Mouse (Mus musculus) heart, embryonic 15.5 days (tissue): ENCODE results near the gene Hectd3. TPM values are rescaled to one million over a fixed set of nuclear protein-coding genes. Genes with fewer than 3 reads are reported as not detected.

ENCODE experiments used
- ATAC-seq: fragments of 200-750 bp; cut with Nextera tagmentation; replicated peaks from 2 replicates; pipeline ENCODE4 v1.8.0; 2017; ENCODE audit warnings: low read depth, moderate TSS enrichment; ENCODE audit not compliant: insufficient number of reproducible peaks, insufficient read depth, low FRiP score
- H3K27ac ChIP-seq: fragments of 300-500 bp; sonication (generic); 2 replicates; pipeline ENCODE4 v1.5.1; 2015; ENCODE audit warnings: mild to moderate bottlenecking, inconsistent platforms
- H3K27me3 ChIP-seq: fragments of 300-500 bp; sonication (generic); 2 replicates; pipeline ENCODE4 v1.6.1; 2015; ENCODE audit warnings: inconsistent platforms
- H3K36me3 ChIP-seq: fragments of 300-500 bp; sonication (generic); 2 replicates; pipeline ENCODE4 v1.6.1; 2015; ENCODE audit warnings: mild to moderate bottlenecking, inconsistent platforms
- H3K4me1 ChIP-seq: fragments of 300-500 bp; sonication (generic); replicated peaks from 2 replicates; pipeline ENCODE4 v1.6.1; 2015; ENCODE audit warnings: inconsistent platforms
- H3K4me2 ChIP-seq: fragments of 300-500 bp; sonication (generic); 2 replicates; pipeline ENCODE4 v1.6.1; 2015; ENCODE audit warnings: inconsistent platforms, mild to moderate bottlenecking, moderate library complexity
- H3K4me3 ChIP-seq: fragments of 300-500 bp; sonication (generic); 2 replicates; pipeline ENCODE4 v1.5.1; 2015; ENCODE audit warnings: mild to moderate bottlenecking, inconsistent platforms
- H3K9ac ChIP-seq: fragments of 300-500 bp; sonication (generic); 2 replicates; pipeline ENCODE4 v1.6.1; 2015; ENCODE audit warnings: mild to moderate bottlenecking, inconsistent platforms
- H3K9me3 ChIP-seq: fragments of 300-500 bp; sonication (generic); replicated peaks from 2 replicates; pipeline ENCODE4 v1.6.1; 2016; ENCODE audit warnings: inconsistent platforms
- WGBS: fragments of 180-500 bp; shearing (Covaris S2); methylation state at CpG from one replicate; pipeline ENCODE4 v1.1.7; 2015; ENCODE audit warnings: mixed read lengths; 5-methylcytosine and 5-hydroxymethylcytosine counted together
- polyA plus RNA-seq: library from polyadenylated mRNA; unstranded; fragments of >200 nt; fragmentation: Nextera tagmentation; extraction: Ambion mirVana; gene quantifications from 2 replicates; pipeline ENCODE4 v1.2.1, GENCODE M21; 2015

The Hectd3 gene
- polyA plus RNA-seq, 1 experiment from 2014 or later = 5.5 TPM

GRCm38 (mm10) chr4:117018327-117018726 is 23.2 kb downstream of the Hectd3 start:
- Histone ChIP-seq H3K36me3 (peaks cover 11% of the 10 kb centered on the region; the same call in 1 of the 2 replicates), H3K27me3 (no peaks in the 10 kb centered on the region), H3K27ac (no peak overlapping the region), H3K4me1 (peaks cover 9% of the 10 kb centered on the region), H3K9me3 (no peaks in the 10 kb centered on the region), H3K4me3 (no peak overlapping the region), H3K4me2 (no peak overlapping the region), H3K9ac (no peak overlapping the region)
- no peak for ATAC-seq
- 82% methylated on average over 7 of the region's 7 CpGs for WGBS

- Histone ChIP-seq H3K4me3 (peak within 1 kb of the TSS; percentile 84), H3K27me3 (no peaks in the 10 kb centered on the region), H3K27ac (no peak within 1 kb of the TSS), H3K4me1 (peaks cover 9% of the 10 kb centered on the region), H3K36me3 (peaks cover 17% of the 10 kb centered on the region; the same call in 1 of the 2 replicates), H3K9ac (peak within 1 kb of the TSS; percentile 84), H3K4me2 (peak within 1 kb of the TSS; percentile 72), H3K9me3 (no peaks in the 10 kb centered on the region)
- WGBS = under 1% methylated on average over 61 of the region's 61 CpGs
- ATAC-seq = peak; percentile 95
Measured at GRCm38 (mm10) chr4:117019206-117020134, 24.4 kb downstream of the Hectd3 start, which contains the start of gene Eif2b3. Eif2b3 (plus strand) TSS chr4:117019402.

GRCm38 (mm10) chr4:117023469-117023868 is 28.4 kb downstream of the Hectd3 start:
- 96% methylated on average over 4 of the region's 4 CpGs for WGBS
- peaks cover 29% of the 10 kb centered on the region; the same call in 1 of the 2 replicates for H3K36me3 ChIP-seq
- no peak for ATAC-seq
- no peak overlapping the region for H3K4me3 ChIP-seq
- H3K9me3 ChIP-seq = no peaks in the 10 kb centered on the region
- H3K9ac ChIP-seq = no peak overlapping the region
- no peaks in the 10 kb centered on the region for H3K27me3 ChIP-seq
- H3K27ac ChIP-seq = no peak overlapping the region
- peaks cover 9% of the 10 kb centered on the region for H3K4me1 ChIP-seq
- H3K4me2 ChIP-seq = no peak overlapping the region

- peaks cover 23% of the 10 kb centered on the region; the same call in 1 of the 2 replicates for H3K36me3 ChIP-seq
- no peaks in the 10 kb centered on the region for H3K4me1 ChIP-seq
- no peak for ATAC-seq
- no peak overlapping the region for H3K9ac ChIP-seq
- no peaks in the 10 kb centered on the region for H3K9me3 ChIP-seq
- WGBS = 87% methylated on average over 1 of the region's 1 CpGs
- H3K27me3 ChIP-seq = no peaks in the 10 kb centered on the region
- H3K4me2 ChIP-seq = no peak overlapping the region
- no peak overlapping the region for H3K4me3 ChIP-seq
- no peak overlapping the region for H3K27ac ChIP-seq
Measured at GRCm38 (mm10) chr4:117031105-117031504, 36.0 kb downstream of the Hectd3 start.

- Histone ChIP-seq H3K4me1 (peaks cover 12% of the 10 kb centered on the region), H3K4me2 (no peak overlapping the region), H3K36me3 (no peaks in the 10 kb centered on the region), H3K27me3 (no peaks in the 10 kb centered on the region), H3K4me3 (no peak overlapping the region), H3K9ac (no peak overlapping the region), H3K27ac (peak overlapping the region; percentile 49), H3K9me3 (no peaks in the 10 kb centered on the region)
- no peak for ATAC-seq
- 48% methylated on average over 9 of the region's 9 CpGs for WGBS
Measured at GRCm38 (mm10) chr4:117039925-117040687, 45.0 kb downstream of the Hectd3 start.

- Histone ChIP-seq H3K4me1 (peaks cover 12% of the 10 kb centered on the region), H3K4me2 (no peak overlapping the region), H3K27ac (peak overlapping the region; percentile 49; the same call in 1 of the 2 replicates), H3K36me3 (no peaks in the 10 kb centered on the region), H3K4me3 (no peak overlapping the region), H3K27me3 (no peaks in the 10 kb centered on the region), H3K9ac (no peak overlapping the region), H3K9me3 (no peaks in the 10 kb centered on the region)
- ATAC-seq = no peak
- 58% methylated on average over 1 of the region's 1 CpGs for WGBS
Measured at GRCm38 (mm10) chr4:117040791-117041190, 45.7 kb downstream of the Hectd3 start.

GRCm38 (mm10) chr4:117041283-117041721 is 46.2 kb downstream of the Hectd3 start:
- peak; percentile 43; the same call in 1 of the 2 replicates for ATAC-seq
- WGBS = 30% methylated on average over 4 of the region's 4 CpGs
- H3K4me2 ChIP-seq = no peak overlapping the region
- no peaks in the 10 kb centered on the region for H3K9me3 ChIP-seq
- no peaks in the 10 kb centered on the region for H3K27me3 ChIP-seq
- no peak overlapping the region for H3K9ac ChIP-seq
- no peaks in the 10 kb centered on the region for H3K36me3 ChIP-seq
- no peak overlapping the region for H3K4me3 ChIP-seq
- H3K4me1 ChIP-seq = peaks cover 12% of the 10 kb centered on the region
- H3K27ac ChIP-seq = 0 out of 2 replicates have a peak overlapping the region, but pooled peaks have one; percentile 49

GRCm38 (mm10) chr4:117048836-117049235 is 53.7 kb downstream of the Hectd3 start:
- H3K9me3 ChIP-seq = no peaks in the 10 kb centered on the region
- H3K9ac ChIP-seq = no peak overlapping the region
- no peak overlapping the region for H3K4me2 ChIP-seq
- H3K36me3 ChIP-seq = no peaks in the 10 kb centered on the region
- no peaks in the 10 kb centered on the region for H3K27me3 ChIP-seq
- no peak for ATAC-seq
- H3K4me1 ChIP-seq = 0 out of 2 replicates have a peak, but pooled peaks cover 3% of the 10 kb centered on the region
- 42% methylated on average over 3 of the region's 3 CpGs for WGBS
- H3K4me3 ChIP-seq = no peak overlapping the region
- peak overlapping the region; percentile 37; the same call in 1 of the 2 replicates for H3K27ac ChIP-seq

- H3K4me3 ChIP-seq = no peak overlapping the region
- no peaks in the 10 kb centered on the region for H3K9me3 ChIP-seq
- no peaks in the 10 kb centered on the region for H3K27me3 ChIP-seq
- H3K36me3 ChIP-seq = no peaks in the 10 kb centered on the region
- WGBS = 100% methylated on average over 1 of the region's 1 CpGs
- H3K27ac ChIP-seq = 0 out of 2 replicates have a peak overlapping the region, but pooled peaks have one; percentile 37
- H3K4me1 ChIP-seq = 0 out of 2 replicates have a peak, but pooled peaks cover 3% of the 10 kb centered on the region
- no peak overlapping the region for H3K9ac ChIP-seq
- no peak for ATAC-seq
- no peak overlapping the region for H3K4me2 ChIP-seq
Measured at GRCm38 (mm10) chr4:117049485-117049884, 54.4 kb downstream of the Hectd3 start.

- ATAC-seq = no peak
- no peak overlapping the region for H3K27ac ChIP-seq
- WGBS = 76% methylated on average over 4 of the region's 4 CpGs
Measured at GRCm38 (mm10) chr4:117052626-117053025, 57.5 kb downstream of the Hectd3 start.

GRCm38 (mm10) chr4:117053956-117054355 is 58.8 kb downstream of the Hectd3 start:
- no peaks in the 10 kb centered on the region for H3K9me3 ChIP-seq
- H3K27ac ChIP-seq = no peak overlapping the region
- no peak overlapping the region for H3K4me2 ChIP-seq
- WGBS = 90% methylated on average over 4 of the region's 4 CpGs
- H3K4me3 ChIP-seq = no peak overlapping the region
- H3K4me1 ChIP-seq = 0 out of 2 replicates have a peak, but pooled peaks cover 3% of the 10 kb centered on the region
- ATAC-seq = no peak
- no peaks in the 10 kb centered on the region for H3K27me3 ChIP-seq
- H3K36me3 ChIP-seq = no peaks in the 10 kb centered on the region
- H3K9ac ChIP-seq = no peak overlapping the region

More at GRCm38 (mm10) chr4:117052626-117053025, 57.5 kb downstream of the Hectd3 start:
- Histone ChIP-seq H3K36me3 (no peaks in the 10 kb centered on the region), H3K4me1 (0 out of 2 replicates have a peak, but pooled peaks cover 3% of the 10 kb centered on the region), H3K9ac (no peak overlapping the region), H3K9me3 (no peaks in the 10 kb centered on the region), H3K4me3 (no peak overlapping the region), H3K27me3 (no peaks in the 10 kb centered on the region), H3K4me2 (no peak overlapping the region)
